Mouse (Mus musculus): ENCODE data around the gene Uso1.

Gene Uso1

GRCm38 (mm10) chr5:92137239-92138046, at the start of gene Uso1:
Gene Uso1, plus strand, starts transcription at chr5:92137938.
- peak; percentile 94 to 98 for DNase-seq (ENCODE audit: low spot score in 2 of 2)

GRCm38 (mm10) chr5:92093263-92094061, 44.3 kb upstream of the Uso1 start:
- DNase-seq (ENCODE audit: low spot score in 2 of 2): no peak

GRCm38 (mm10) chr5:92094062-92094415, 43.7 kb upstream of the Uso1 start:
- DNase-seq (ENCODE audit: low spot score in 2 of 2): no peak

- DNase-seq (ENCODE audit: low spot score in 2 of 2): no peak
Observed at GRCm38 (mm10) chr5:92096786-92097185, 41.0 kb upstream of the Uso1 start.

- no peak for DNase-seq (ENCODE audit: low spot score in 2 of 2)
Observed at GRCm38 (mm10) chr5:92097779-92098178, 40.0 kb upstream of the Uso1 start.

- no peak for DNase-seq (ENCODE audit: low spot score in 2 of 2)
Observed at GRCm38 (mm10) chr5:92098351-92099109, 39.2 kb upstream of the Uso1 start.

GRCm38 (mm10) chr5:92101601-92102000, 36.1 kb upstream of the Uso1 start:
- no peak for DNase-seq (ENCODE audit: low spot score in 2 of 2)

- DNase-seq (ENCODE audit: low spot score in 2 of 2): no peak
Observed at GRCm38 (mm10) chr5:92103062-92103461, 34.7 kb upstream of the Uso1 start.

- DNase-seq (ENCODE audit: low spot score in 2 of 2): no peak
Observed at GRCm38 (mm10) chr5:92103816-92104415, 33.8 kb upstream of the Uso1 start.

GRCm38 (mm10) chr5:92106327-92107125, 31.2 kb upstream of the Uso1 start:
- DNase-seq (ENCODE audit: low spot score in 2 of 2): no peak

GRCm38 (mm10) chr5:92107282-92107681, 30.5 kb upstream of the Uso1 start:
- DNase-seq (ENCODE audit: low spot score in 2 of 2): no peak

- no peak for DNase-seq (ENCODE audit: low spot score in 2 of 2)
Observed at GRCm38 (mm10) chr5:92110818-92111355, 26.9 kb upstream of the Uso1 start.

- DNase-seq (ENCODE audit: low spot score in 2 of 2): no peak
Observed at GRCm38 (mm10) chr5:92112175-92112574, 25.6 kb upstream of the Uso1 start.

- DNase-seq (ENCODE audit: low spot score in 2 of 2): no peak
Observed at GRCm38 (mm10) chr5:92112585-92112984, 25.2 kb upstream of the Uso1 start.

- DNase-seq (ENCODE audit: low spot score in 2 of 2): no peak
Observed at GRCm38 (mm10) chr5:92113484-92113883, 24.3 kb upstream of the Uso1 start.

- DNase-seq (ENCODE audit: low spot score in 2 of 2): no peak
Observed at GRCm38 (mm10) chr5:92114223-92114622, 23.5 kb upstream of the Uso1 start.

- no peak for DNase-seq (ENCODE audit: low spot score in 2 of 2)
Observed at GRCm38 (mm10) chr5:92114939-92115338, 22.8 kb upstream of the Uso1 start.

- DNase-seq (ENCODE audit: low spot score in 2 of 2): peak; percentile 42 to 56
Observed at GRCm38 (mm10) chr5:92117823-92118403, 19.8 kb upstream of the Uso1 start.

GRCm38 (mm10) chr5:92121636-92122035, 16.1 kb upstream of the Uso1 start:
- DNase-seq (ENCODE audit: low spot score in 2 of 2): no peak

GRCm38 (mm10) chr5:92125446-92125845, 12.3 kb upstream of the Uso1 start:
- no peak for DNase-seq (ENCODE audit: low spot score in 2 of 2)

Data from left cerebral cortex, adult 9 months (tissue).